Mouse (Mus musculus) hindbrain, postnatal 0 days (tissue): ENCODE measurements around the gene Ttc7b. TPM values are rescaled to one million over a fixed set of nuclear protein-coding genes. Genes with fewer than 3 reads are reported as not detected.

Experiments
- ATAC-seq: fragments of 200-750 bp; cut with Nextera tagmentation; 2 replicates; pipeline ENCODE4 v1.8.0; 2017; ENCODE audit warnings: mild to moderate bottlenecking, moderate TSS enrichment, moderate library complexity
- DNase-seq: peaks from one replicate; pipeline ENCODE4 v3.0.0-alpha.2; 2015; ENCODE audit warnings: low spot score
- H3K27ac ChIP-seq: fragments of 300-500 bp; sonication (generic); 2 replicates; pipeline ENCODE4 v1.5.1; 2014; ENCODE audit warnings: mild to moderate bottlenecking
- H3K27me3 ChIP-seq: fragments of 300-500 bp; sonication (generic); 2 replicates; pipeline ENCODE4 v1.6.1; 2014; ENCODE audit warnings: low read length, mixed read lengths; ENCODE audit not compliant: insufficient read depth
- H3K36me3 ChIP-seq: fragments of 300-500 bp; sonication (generic); 2 replicates; pipeline ENCODE4 v1.6.1; 2014; ENCODE audit warnings: low read length, mixed read lengths; ENCODE audit not compliant: insufficient read depth
- H3K4me1 ChIP-seq: fragments of 300-500 bp; sonication (generic); 2 replicates; pipeline ENCODE4 v1.6.1; 2014; ENCODE audit warnings: antibody characterized with exemption, low read length, mixed read lengths; ENCODE audit not compliant: insufficient read depth
- H3K4me2 ChIP-seq: fragments of 300-500 bp; sonication (generic); 2 replicates; pipeline ENCODE4 v1.6.1; 2014; ENCODE audit warnings: low read depth, mild to moderate bottlenecking, low read length, moderate library complexity, mixed read lengths
- H3K4me3 ChIP-seq: fragments of 300-500 bp; sonication (generic); 2 replicates; pipeline ENCODE4 v1.5.1; 2014; ENCODE audit warnings: low read length
- H3K9ac ChIP-seq: fragments of 300-500 bp; sonication (generic); replicated peaks from 2 replicates; pipeline ENCODE4 v1.6.1; 2014; ENCODE audit warnings: mild to moderate bottlenecking, low read length, moderate library complexity, mixed read lengths
- H3K9me3 ChIP-seq: fragments of 300-500 bp; sonication (generic); 2 replicates; pipeline ENCODE4 v1.6.1; 2016; ENCODE audit warnings: low read length, mixed read lengths
- CTCF ChIP-seq: IDR thresholded peaks from 2 replicates; pipeline ENCODE4 v1.5.1; 2016; ENCODE audit warnings: antibody characterized with exemption, control low read depth, low read depth
- WGBS: fragments of 180-500 bp; shearing (Covaris S2); extraction: QIAGEN DNeasy Blood & Tissue Kit; methylation state at CpG from one replicate; pipeline ENCODE4 v1.1.7; 2014; 5-methylcytosine and 5-hydroxymethylcytosine counted together
- polyA plus RNA-seq: library from polyadenylated mRNA; unstranded; fragments of >200 nt; fragmentation: Nextera tagmentation; extraction: Ambion mirVana; gene quantifications from 2 replicates; pipeline ENCODE4 v1.2.1, GENCODE M21; 2015
- total RNA-seq: library from RNA; depleted of rRNA; stranded (reverse); fragments of >200 nt; gene quantifications from 2 replicates; pipeline ENCODE4 v1.2.3, GENCODE M21; 2014

The Ttc7b gene
- total and polyA plus RNA-seq, 2 experiments from 2014 or later: 8.6 to 51.2 TPM

- H3K9me3 ChIP-seq: no peaks in the 10 kb centered on the region
- no peak overlapping the region for H3K27ac ChIP-seq
- H3K4me2 ChIP-seq: no peak overlapping the region
- DNase-seq (no peak), ATAC-seq (no peak)
- H3K36me3 ChIP-seq: no peaks in the 10 kb centered on the region
- H3K27me3 ChIP-seq: no peaks in the 10 kb centered on the region
- TF ChIP-seq CTCF: no peak
- WGBS: 81% methylated on average over 9 of the region's 9 CpGs
- no peak overlapping the region for H3K4me3 ChIP-seq
- H3K9ac ChIP-seq: no peak overlapping the region
- no peaks in the 10 kb centered on the region for H3K4me1 ChIP-seq
Observed at GRCm38 (mm10) chr12:100470295-100470694, 50.3 kb downstream of the Ttc7b start.

GRCm38 (mm10) chr12:100469503-100470293, 50.9 kb downstream of the Ttc7b start:
- WGBS: 68% methylated on average over 7 of the region's 7 CpGs
- Histone ChIP-seq H3K4me1 (no peaks in the 10 kb centered on the region), H3K4me2 (no peak overlapping the region), H3K4me3 (no peak overlapping the region), H3K36me3 (no peaks in the 10 kb centered on the region), H3K27ac (no peak overlapping the region), H3K9ac (no peak overlapping the region), H3K27me3 (no peaks in the 10 kb centered on the region), H3K9me3 (no peaks in the 10 kb centered on the region)
- DNase-seq (no peak), ATAC-seq (no peak)
- TF ChIP-seq CTCF: no peak

GRCm38 (mm10) chr12:100465101-100465715, 55.4 kb downstream of the Ttc7b start:
- H3K4me2 ChIP-seq: no peak overlapping the region
- no peak overlapping the region for H3K4me3 ChIP-seq
- 77% methylated on average over 1 of the region's 4 CpGs for WGBS
- DNase-seq: no peak
- TF ChIP-seq CTCF: no peak
- no peaks in the 10 kb centered on the region for H3K36me3 ChIP-seq
- no peak overlapping the region for H3K27ac ChIP-seq
- 0 out of 2 replicates have a peak, but pooled peaks have one; percentile 18 for ATAC-seq
- H3K9me3 ChIP-seq: no peaks in the 10 kb centered on the region
- H3K4me1 ChIP-seq: no peaks in the 10 kb centered on the region
- no peak overlapping the region for H3K9ac ChIP-seq
- H3K27me3 ChIP-seq: no peaks in the 10 kb centered on the region

- DNase-seq (no peak), ATAC-seq (no peak)
- 88% methylated on average over 7 of the region's 7 CpGs for WGBS
- Histone ChIP-seq H3K4me1 (no peaks in the 10 kb centered on the region), H3K9ac (no peak overlapping the region), H3K4me2 (no peak overlapping the region), H3K9me3 (no peaks in the 10 kb centered on the region), H3K4me3 (no peak overlapping the region), H3K27me3 (no peaks in the 10 kb centered on the region), H3K36me3 (no peaks in the 10 kb centered on the region; the same call in 1 of the 2 replicates), H3K27ac (no peak overlapping the region)
- no peak for TF ChIP-seq CTCF
Observed at GRCm38 (mm10) chr12:100457701-100458100, 62.9 kb downstream of the Ttc7b start.

- 74% methylated on average over 10 of the region's 10 CpGs for whole genome bisulfite sequencing
Observed at GRCm38 (mm10) chr12:100456257-100456975, 64.2 kb downstream of the Ttc7b start.

GRCm38 (mm10) chr12:100455453-100455852, 65.2 kb downstream of the Ttc7b start:
- H3K36me3 ChIP-seq: no peaks in the 10 kb centered on the region; the same call in 1 of the 2 replicates
- no peak overlapping the region for H3K4me2 ChIP-seq
- H3K9me3 ChIP-seq: no peaks in the 10 kb centered on the region
- H3K4me3 ChIP-seq: no peak overlapping the region
- H3K9ac ChIP-seq: no peak overlapping the region
- DNase-seq (no peak), ATAC-seq (no peak)
- H3K27me3 ChIP-seq: no peaks in the 10 kb centered on the region
- H3K4me1 ChIP-seq: no peaks in the 10 kb centered on the region
- no peak overlapping the region for H3K27ac ChIP-seq
- no peak for TF ChIP-seq CTCF
- 74% methylated on average over 2 of the region's 2 CpGs for WGBS

More at GRCm38 (mm10) chr12:100456257-100456975, 64.2 kb downstream of the Ttc7b start:
- H3K4me2 ChIP-seq: no peak overlapping the region
- no peaks in the 10 kb centered on the region; the same call in 1 of the 2 replicates for H3K36me3 ChIP-seq
- no peak overlapping the region for H3K9ac ChIP-seq
- no peaks in the 10 kb centered on the region for H3K4me1 ChIP-seq
- TF ChIP-seq CTCF: no peak
- H3K9me3 ChIP-seq: no peaks in the 10 kb centered on the region
- no peak for ATAC-seq
- DNase-seq: no peak
- H3K4me3 ChIP-seq: no peak overlapping the region
- no peak overlapping the region for H3K27ac ChIP-seq
- H3K27me3 ChIP-seq: no peaks in the 10 kb centered on the region
